Mouse (Mus musculus): ENCODE results near the gene Pacrg.

Pacrg gene

GRCm38 (mm10) chr17:10740083-10740482, 100.0 kb downstream of the Pacrg start:
- DNase-seq (ENCODE audit: low spot score in 2 of 2), result no peak

- DNase-seq (ENCODE audit: low spot score in 2 of 2), result no peak
Measured at GRCm38 (mm10) chr17:10737966-10738365, 102.1 kb downstream of the Pacrg start.

GRCm38 (mm10) chr17:10734733-10735132, 105.4 kb downstream of the Pacrg start:
- no peak for DNase-seq (ENCODE audit: low spot score in 2 of 2)

GRCm38 (mm10) chr17:10732303-10733048, 107.6 kb downstream of the Pacrg start:
- no peak for DNase-seq (ENCODE audit: low spot score in 2 of 2)

- no peak for DNase-seq (ENCODE audit: low spot score in 2 of 2)
Measured at GRCm38 (mm10) chr17:10724853-10725252, 115.3 kb downstream of the Pacrg start.

- no peak for DNase-seq (ENCODE audit: low spot score in 2 of 2)
Measured at GRCm38 (mm10) chr17:10721562-10721961, 118.5 kb downstream of the Pacrg start.

- DNase-seq (ENCODE audit: low spot score in 2 of 2), result no peak
Measured at GRCm38 (mm10) chr17:10717148-10717547, 123.0 kb downstream of the Pacrg start.

GRCm38 (mm10) chr17:10702781-10703180, 137.3 kb downstream of the Pacrg start:
- no peak for DNase-seq (ENCODE audit: low spot score in 2 of 2)

GRCm38 (mm10) chr17:10698041-10698440, 142.1 kb downstream of the Pacrg start:
- no peak for DNase-seq (ENCODE audit: low spot score in 2 of 2)

- DNase-seq (ENCODE audit: low spot score in 2 of 2), result no peak
Measured at GRCm38 (mm10) chr17:10695421-10695820, 144.7 kb downstream of the Pacrg start.

- DNase-seq (ENCODE audit: low spot score in 2 of 2), result no peak
Measured at GRCm38 (mm10) chr17:10677098-10677497, 163.0 kb downstream of the Pacrg start.

- DNase-seq (ENCODE audit: low spot score in 2 of 2), result no peak
Measured at GRCm38 (mm10) chr17:10675536-10675935, 164.6 kb downstream of the Pacrg start.

GRCm38 (mm10) chr17:10675048-10675447, 165.1 kb downstream of the Pacrg start:
- DNase-seq (ENCODE audit: low spot score in 2 of 2), result no peak

- no peak for DNase-seq (ENCODE audit: low spot score in 2 of 2)
Measured at GRCm38 (mm10) chr17:10661294-10661693, 178.8 kb downstream of the Pacrg start.

- DNase-seq (ENCODE audit: low spot score in 2 of 2), result no peak
Measured at GRCm38 (mm10) chr17:10643604-10644003, 196.5 kb downstream of the Pacrg start.

- no peak for DNase-seq (ENCODE audit: low spot score in 2 of 2)
Measured at GRCm38 (mm10) chr17:10639816-10640215, 200.3 kb downstream of the Pacrg start.

GRCm38 (mm10) chr17:10635955-10636470, 204.1 kb downstream of the Pacrg start:
- no peak for DNase-seq (ENCODE audit: low spot score in 2 of 2)

GRCm38 (mm10) chr17:10635470-10635869, 204.6 kb downstream of the Pacrg start:
- DNase-seq (ENCODE audit: low spot score in 2 of 2), result no peak

- no peak for DNase-seq (ENCODE audit: low spot score in 2 of 2)
Measured at GRCm38 (mm10) chr17:10635046-10635445, 205.1 kb downstream of the Pacrg start.

GRCm38 (mm10) chr17:10633769-10634168, 206.3 kb downstream of the Pacrg start:
- DNase-seq (ENCODE audit: low spot score in 2 of 2), result no peak

- no peak for DNase-seq (ENCODE audit: low spot score in 2 of 2)
Measured at GRCm38 (mm10) chr17:10628240-10628639, 211.9 kb downstream of the Pacrg start.

GRCm38 (mm10) chr17:10627476-10627875, 212.6 kb downstream of the Pacrg start:
- no peak for DNase-seq (ENCODE audit: low spot score in 2 of 2)

GRCm38 (mm10) chr17:10626299-10627095, 213.6 kb downstream of the Pacrg start:
- no peak for DNase-seq (ENCODE audit: low spot score in 2 of 2)

Data from frontal cortex, postnatal 14 days (tissue).